Mouse (Mus musculus) thymus, adult 2 months (tissue): ENCODE data around the gene Tgm1. TPM values are rescaled to one million over a fixed set of nuclear protein-coding genes. Genes with fewer than 3 reads are reported as not detected.

Source experiments
- DNase-seq: peaks from one replicate; pipeline ENCODE4 v3.0.0; 2021
- H3K27ac ChIP-seq: fragments of 200-500 bp; 2 replicates; pipeline ENCODE4 v1.5.1; 2012; ENCODE audit warnings: low read length, control low read depth; ENCODE audit not compliant: control insufficient read depth, insufficient read depth
- H3K27me3 ChIP-seq: fragments of 200-500 bp; 2 replicates; pipeline ENCODE4 v1.6.1; 2012; ENCODE audit warnings: mild to moderate bottlenecking, low read length, moderate library complexity, mixed read lengths; ENCODE audit not compliant: control insufficient read depth, insufficient read depth
- H3K36me3 ChIP-seq: fragments of 200-500 bp; 2 replicates; pipeline ENCODE4 v1.6.1; 2012; ENCODE audit warnings: mild to moderate bottlenecking, low read length, moderate library complexity; ENCODE audit not compliant: control insufficient read depth, insufficient read depth
- H3K4me1 ChIP-seq: fragments of 200-500 bp; replicated peaks from 2 replicates; pipeline ENCODE4 v1.6.1; 2012; ENCODE audit warnings: low read length; ENCODE audit not compliant: control insufficient read depth, insufficient read depth
- H3K4me3 ChIP-seq: fragments of 200-500 bp; 2 replicates; pipeline ENCODE4 v1.5.1; 2012; ENCODE audit warnings: mild to moderate bottlenecking, low read length, control low read depth, moderate library complexity; ENCODE audit not compliant: control insufficient read depth, insufficient read depth
- CTCF ChIP-seq: fragments of 200-500 bp; IDR thresholded peaks from 2 replicates; pipeline ENCODE4 v1.5.1; 2012; ENCODE audit warnings: mild to moderate bottlenecking, control low read depth, low read length, moderate library complexity, borderline replicate concordance; ENCODE audit not compliant: control insufficient read depth, poor library complexity, insufficient read depth; ENCODE audit errors: extremely low read depth
- POLR2A ChIP-seq: fragments of 200-500 bp; IDR thresholded peaks from 2 replicates; pipeline ENCODE4 v1.6.1; 2012; ENCODE audit warnings: mild to moderate bottlenecking, low read length, control low read depth, moderate library complexity; ENCODE audit not compliant: control insufficient read depth, poor library complexity, insufficient read depth; ENCODE audit errors: extremely low read depth
- WGBS: fragments of 180-500 bp; shearing (Covaris S2); methylation state at CpG from one replicate; pipeline ENCODE4 v1.1.7; 2018; 5-methylcytosine and 5-hydroxymethylcytosine counted together
- polyA plus RNA-seq: library from polyadenylated mRNA; depleted of rRNA; stranded (reverse); fragments of >200 nt; gene quantifications from 2 replicates; pipeline ENCODE4 v1.2.3, GENCODE M21; 2012

Tgm1 gene
- polyA plus RNA-seq, 1 experiment = 8.2 TPM

- DNase-seq = no peak
- Histone ChIP-seq H3K4me1 (peaks cover 22% of the 10 kb centered on the region), H3K36me3 (no peaks in the 10 kb centered on the region), H3K27ac (no peak overlapping the region), H3K4me3 (no peak overlapping the region), H3K27me3 (no peaks in the 10 kb centered on the region)
- TF ChIP-seq POLR2A (no peak), CTCF (no peak)
These were observed 12.5 kb upstream of the Tgm1 start for GRCm38 (mm10) chr14:55726261-55726660.

DNA sequence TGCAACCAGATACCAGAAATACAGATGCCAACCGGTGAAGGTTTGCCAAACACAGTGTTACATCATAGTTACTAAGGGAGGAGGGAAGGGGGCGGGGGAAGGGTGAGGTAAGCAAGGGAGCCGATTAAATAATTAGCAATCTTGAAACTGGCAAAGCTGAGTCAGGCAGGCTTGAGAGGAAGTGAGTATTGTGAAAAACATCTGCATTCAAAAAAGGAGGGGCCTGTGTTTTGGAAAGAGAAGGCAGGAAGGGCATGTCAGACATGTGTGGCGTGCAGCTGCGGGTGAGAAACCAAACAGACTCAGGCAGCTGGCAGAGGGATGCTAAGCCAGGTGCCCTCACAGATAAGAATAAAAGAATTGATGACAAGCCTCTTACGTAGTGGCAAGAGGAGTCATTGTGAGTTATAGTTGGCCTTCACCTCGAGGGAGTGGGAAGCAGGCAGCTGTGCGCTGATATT, 10.7 kb upstream of the Tgm1 start:
- no peak overlapping the region for H3K4me3 ChIP-seq
- H3K27me3 ChIP-seq = no peaks in the 10 kb centered on the region
- H3K4me1 ChIP-seq = peaks cover 22% of the 10 kb centered on the region
- peak overlapping the region; percentile 92 for H3K27ac ChIP-seq
- peak; percentile 81 for DNase-seq
- WGBS = 5% methylated on average over 8 of the region's 8 CpGs
- TF ChIP-seq POLR2A (peak; percentile 23; the same call in 1 of the 2 replicates), CTCF (no peak)
- H3K36me3 ChIP-seq = no peaks in the 10 kb centered on the region

GRCm38 (mm10) chr14:55723433-55723832, 9.7 kb upstream of the Tgm1 start:
- no peak overlapping the region for H3K4me3 ChIP-seq
- peaks cover 22% of the 10 kb centered on the region for H3K4me1 ChIP-seq
- no peak for TF ChIP-seq CTCF
- TF ChIP-seq POLR2A = no peak
- no peaks in the 10 kb centered on the region for H3K36me3 ChIP-seq
- no peaks in the 10 kb centered on the region for H3K27me3 ChIP-seq
- 92% methylated on average over 7 of the region's 7 CpGs for WGBS
- DNase-seq = no peak
- H3K27ac ChIP-seq = 0 out of 2 replicates have a peak overlapping the region, but pooled peaks have one; percentile 22

DNA sequence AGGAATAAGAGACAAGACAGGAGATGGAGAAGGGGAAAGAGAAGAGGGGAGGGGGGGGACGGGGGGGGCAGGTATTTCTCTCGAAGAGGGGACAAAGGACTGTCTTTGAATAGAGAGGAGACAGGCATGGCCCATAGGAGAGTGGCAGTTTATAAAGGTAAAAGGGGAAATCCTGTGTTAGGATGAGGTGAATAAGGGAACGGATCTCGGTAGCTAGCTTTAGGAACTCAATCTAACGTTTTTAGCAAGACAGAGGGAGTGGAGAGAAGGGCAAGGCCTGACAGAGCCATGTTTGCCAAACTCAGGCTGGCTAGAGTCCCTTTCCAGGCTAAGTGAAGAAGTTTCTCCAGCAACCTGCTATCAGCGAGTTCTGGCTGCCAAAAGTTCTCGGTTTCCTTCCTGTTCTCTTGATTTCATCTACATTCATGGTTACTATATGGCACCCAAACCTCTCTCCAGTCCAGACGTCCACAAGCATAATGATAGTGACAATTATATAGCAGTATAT, 8.8 kb upstream of the Tgm1 start:
- Histone ChIP-seq H3K4me3 (peak overlapping the region; percentile 78), H3K27me3 (no peaks in the 10 kb centered on the region), H3K36me3 (no peaks in the 10 kb centered on the region), H3K27ac (peak overlapping the region; percentile 49), H3K4me1 (peaks cover 22% of the 10 kb centered on the region)
- TF ChIP-seq POLR2A = no peak
- no peak for TF ChIP-seq CTCF
- 35% methylated on average over 8 of the region's 8 CpGs for WGBS
- peak; percentile 9 for DNase-seq

- Histone ChIP-seq H3K4me1 (peaks cover 22% of the 10 kb centered on the region), H3K36me3 (0 out of 2 replicates have a peak, but pooled peaks cover 3% of the 10 kb centered on the region), H3K27ac (peak within 1 kb of the TSS; percentile 55), H3K27me3 (no peaks in the 10 kb centered on the region), H3K4me3 (peak within 1 kb of the TSS; percentile 78)
- DNase-seq = peak; percentile 95
- WGBS = under 1% methylated on average over 50 of the region's 50 CpGs
- peak; percentile 95 for TF ChIP-seq CTCF
- peak; percentile 62; the same call in 1 of the 2 replicates for TF ChIP-seq POLR2A
These were observed 8.1 kb upstream of the Tgm1 start, which contains the start of gene Rabggta for GRCm38 (mm10) chr14:55721700-55722437. Gene Rabggta, minus strand, starts transcription at chr14:55722263.

DNA sequence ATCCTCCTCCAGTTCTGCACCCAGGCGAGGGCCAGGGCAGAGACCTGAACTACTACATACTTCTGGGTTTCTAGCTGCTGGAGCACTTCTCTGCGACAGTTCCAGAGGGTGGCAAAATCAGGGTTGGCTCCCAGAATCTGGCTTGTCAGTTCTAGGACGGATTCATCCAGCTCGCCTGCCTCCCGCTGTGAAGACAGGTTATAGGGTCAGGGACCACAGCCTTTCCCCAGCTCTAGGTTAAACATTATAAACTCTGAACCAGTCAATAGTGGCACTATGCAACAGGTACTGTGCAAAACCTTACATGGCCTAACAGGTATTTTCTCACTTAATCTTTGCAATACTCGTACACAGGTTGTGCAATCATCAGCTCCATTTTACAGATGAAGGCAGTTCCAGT, 7.3 kb upstream of the Tgm1 start:
- no peak overlapping the region; the same call in 1 of the 2 replicates for H3K27ac ChIP-seq
- 0 out of 2 replicates have a peak, but pooled peaks cover 3% of the 10 kb centered on the region for H3K36me3 ChIP-seq
- 98% methylated on average over 6 of the region's 6 CpGs for WGBS
- peak; percentile 7 for DNase-seq
- H3K4me3 ChIP-seq = no peak overlapping the region
- H3K4me1 ChIP-seq = peaks cover 22% of the 10 kb centered on the region
- H3K27me3 ChIP-seq = no peaks in the 10 kb centered on the region
- TF ChIP-seq CTCF = no peak
- no peak for TF ChIP-seq POLR2A

DNA sequence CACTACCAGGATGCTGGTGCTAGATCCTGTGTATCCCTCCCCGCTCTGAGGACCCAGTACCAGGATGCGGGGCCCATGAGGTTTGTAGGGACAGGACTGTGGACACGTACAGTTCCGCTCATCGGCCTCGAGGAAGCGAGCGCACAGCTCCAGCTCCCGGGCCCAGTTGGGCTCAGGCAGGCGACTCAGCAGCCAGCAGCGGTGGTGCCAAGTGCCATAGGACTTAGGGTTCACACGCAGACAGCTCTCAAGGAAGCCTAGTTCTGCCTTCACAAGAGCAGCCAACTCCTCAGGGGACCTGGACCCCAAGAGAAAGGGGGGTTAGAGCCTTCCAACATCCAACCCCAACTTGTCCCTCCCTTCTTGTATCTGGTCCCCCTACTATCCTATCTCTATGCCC, 6.9 kb upstream of the Tgm1 start:
- DNase-seq = no peak
- TF ChIP-seq POLR2A (no peak), CTCF (no peak)

More for the DNA sequence above, 6.9 kb upstream of the Tgm1 start:
- Histone ChIP-seq H3K27me3 (no peaks in the 10 kb centered on the region), H3K27ac (no peak overlapping the region), H3K4me1 (peaks cover 22% of the 10 kb centered on the region), H3K4me3 (no peak overlapping the region), H3K36me3 (0 out of 2 replicates have a peak, but pooled peaks cover 3% of the 10 kb centered on the region)
- WGBS = 97% methylated on average over 12 of the region's 12 CpGs
